Mouse (Mus musculus) brain, embryonic 18.5 days (tissue): Measurements from ENCODE around the gene Gm17455.

Experiments used
- DNase-seq: peaks from one replicate; pipeline ENCODE4 v3.0.0-alpha.2; 2012; ENCODE audit warnings: low read depth, low spot score

Gm17455 gene

DNA sequence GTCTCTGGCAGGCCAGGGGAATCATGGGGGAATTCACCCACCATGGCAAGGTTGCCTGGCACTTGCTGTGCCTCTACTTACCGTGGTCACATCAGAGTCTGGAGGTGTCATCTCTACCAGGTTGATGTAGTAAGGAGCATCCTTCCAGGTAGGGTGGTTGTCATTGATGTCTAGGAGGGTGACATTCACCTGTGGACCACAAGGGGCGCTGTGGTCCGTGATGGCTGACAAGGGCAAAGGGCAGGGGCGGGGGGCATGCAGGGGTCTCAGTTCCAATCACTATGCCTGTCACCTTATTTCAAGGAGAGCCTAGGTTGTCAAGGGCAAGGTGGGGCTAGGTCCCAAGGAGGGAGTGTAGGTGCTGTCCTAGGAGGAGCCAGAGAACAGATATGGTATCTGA, 20.1 kb downstream of the Gm17455 start:
- DNase-seq = no peak

- no peak for DNase-seq
Measured at GRCm38 (mm10) chr10:60422756-60423155, 23.2 kb downstream of the Gm17455 start.

DNA sequence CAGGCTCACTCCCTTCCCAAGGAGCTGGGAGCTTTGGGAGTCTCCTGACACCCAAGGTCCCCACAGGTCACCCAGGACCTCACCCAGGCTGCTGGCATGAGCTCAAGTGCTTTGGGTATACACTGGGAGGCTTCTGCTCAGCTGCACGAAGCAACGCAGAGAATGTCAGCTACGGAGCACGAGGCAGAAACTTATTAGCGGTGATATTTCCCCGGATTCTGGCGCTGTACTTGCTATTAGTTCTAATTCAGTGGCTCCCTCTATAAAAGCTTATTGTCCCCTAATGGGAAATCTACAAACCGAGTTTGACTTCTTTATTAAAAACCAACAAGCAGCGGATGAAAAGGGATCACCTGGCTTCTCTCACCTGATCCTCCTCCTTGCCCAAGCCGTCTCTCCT, 30.5 kb downstream of the Gm17455 start:
- DNase-seq = no peak

DNA sequence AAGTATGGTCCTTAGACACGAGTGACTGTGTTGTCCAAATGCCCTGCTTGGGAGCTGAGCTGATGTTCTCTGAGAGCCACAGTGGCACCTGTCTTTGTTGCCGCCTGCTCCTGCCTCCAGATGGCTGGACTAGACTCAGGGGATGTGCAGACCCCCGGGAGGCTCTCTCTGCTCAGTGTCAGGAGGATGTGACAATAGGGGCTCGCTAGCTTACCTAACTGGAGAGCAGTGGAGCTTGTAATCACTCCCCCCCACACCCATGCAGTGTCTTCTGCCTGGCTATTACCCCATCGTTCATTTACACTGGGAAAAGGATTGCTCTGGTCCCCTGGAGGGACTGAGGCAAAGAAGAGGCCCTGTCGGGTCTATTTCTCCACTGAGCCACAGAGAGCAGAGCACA, 31.1 kb downstream of the Gm17455 start:
- no peak for DNase-seq

GRCm38 (mm10) chr10:60432679-60433078, 33.2 kb downstream of the Gm17455 start:
- DNase-seq = no peak

- DNase-seq = no peak
Measured at GRCm38 (mm10) chr10:60442321-60442720, 42.8 kb downstream of the Gm17455 start.

DNA sequence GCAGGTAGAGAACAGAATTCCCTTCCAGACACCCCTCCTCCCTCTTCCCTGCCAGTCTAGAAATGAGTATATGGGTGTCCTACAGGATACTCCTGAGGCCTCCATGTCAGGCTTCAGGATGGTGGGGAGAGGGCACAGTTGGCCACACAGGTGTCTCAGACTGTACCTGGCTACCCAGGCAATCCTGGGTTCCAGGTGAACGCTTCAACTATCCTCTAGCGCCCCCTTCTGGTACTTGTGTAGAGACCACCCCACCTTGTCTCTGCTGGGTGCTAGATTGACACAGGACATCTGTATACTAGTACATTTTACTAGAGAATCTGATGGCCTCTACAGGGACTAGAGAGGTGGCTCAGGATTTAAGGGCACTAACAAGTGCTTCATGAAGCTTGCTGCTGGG, 43.6 kb downstream of the Gm17455 start:
- DNase-seq = no peak

DNA sequence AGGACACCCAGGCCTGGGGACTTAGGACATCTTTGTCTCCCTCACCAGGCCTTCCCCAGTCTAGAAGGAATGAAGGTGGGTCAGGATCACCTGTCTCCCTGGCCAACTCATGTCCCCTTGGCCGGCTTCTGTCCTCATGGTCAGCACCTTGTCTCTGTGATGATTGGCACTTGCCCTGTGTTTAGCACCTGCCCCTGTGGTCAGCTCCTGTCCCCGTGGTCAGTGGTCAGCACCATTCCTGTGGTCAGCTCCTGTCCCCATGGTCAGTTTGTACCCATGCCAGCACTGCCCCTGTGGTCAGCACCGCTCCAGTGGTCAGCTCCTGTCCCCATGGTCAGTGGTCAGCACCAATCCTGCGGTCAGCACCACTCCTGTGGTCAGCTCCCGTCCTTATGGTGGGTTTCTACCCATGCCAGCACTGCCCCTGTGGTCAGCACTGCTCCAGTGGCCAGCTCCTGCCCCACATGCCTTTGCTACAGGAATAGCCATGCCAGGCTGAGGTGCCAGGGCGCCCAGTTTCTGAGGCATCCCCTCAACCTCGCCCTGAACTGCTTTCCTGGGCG, 45.6 kb downstream of the Gm17455 start:
- no peak for DNase-seq

DNA sequence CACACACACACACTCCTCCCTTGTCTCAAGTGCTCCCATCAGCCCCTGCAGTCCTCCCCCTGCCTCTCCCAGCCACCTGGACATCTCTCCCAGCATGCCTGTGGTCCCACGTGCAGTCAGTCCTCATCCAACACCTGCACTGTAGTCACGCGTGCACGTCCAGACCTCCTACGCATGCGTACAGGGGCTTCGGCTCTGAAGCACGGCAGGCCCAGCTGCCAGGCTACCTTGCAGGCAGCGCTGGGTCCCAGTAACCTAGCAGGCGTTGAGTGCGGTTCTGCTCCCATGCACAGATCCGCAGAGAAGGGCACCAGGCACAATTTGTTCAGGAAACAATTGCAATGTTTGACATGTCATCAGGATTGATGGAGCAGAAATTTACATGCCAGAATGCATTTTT, 47.7 kb downstream of the Gm17455 start:
- DNase-seq = no peak
